Mouse (Mus musculus) megakaryocyte progenitor cell, adult 5-6 weeks (primary cell): ENCODE results near the gene Grb7. TPM values are rescaled to one million over a fixed set of nuclear protein-coding genes. Genes with fewer than 3 reads are reported as not detected.

ENCODE experiments used
- ATAC-seq: replicated peaks from 2 replicates; pipeline ENCODE4 v1.8.0; 2016; ENCODE audit warnings: mild to moderate bottlenecking, moderate TSS enrichment, inconsistent platforms; ENCODE audit not compliant: poor library complexity
- total RNA-seq, 2 experiments: library from RNA; stranded (forward) in 1 of 2; stranded (reverse) in 1 of 2; fragments of 157-497, 149-512 nt in 1 of 2; fragments of 200-1000 nt in 1 of 2; gene quantifications; 2 replicates each; pipeline versions ENCODE4 v1.2.3 to v1.2.4; 2015 to 2017

Gene Grb7
- total RNA-seq, 2 experiments from 2014 or later: not detected

GRCm38 (mm10) chr11:98443688-98444087 is 2.5 kb upstream of the Grb7 start:
- no peak for ATAC-seq

DNA sequence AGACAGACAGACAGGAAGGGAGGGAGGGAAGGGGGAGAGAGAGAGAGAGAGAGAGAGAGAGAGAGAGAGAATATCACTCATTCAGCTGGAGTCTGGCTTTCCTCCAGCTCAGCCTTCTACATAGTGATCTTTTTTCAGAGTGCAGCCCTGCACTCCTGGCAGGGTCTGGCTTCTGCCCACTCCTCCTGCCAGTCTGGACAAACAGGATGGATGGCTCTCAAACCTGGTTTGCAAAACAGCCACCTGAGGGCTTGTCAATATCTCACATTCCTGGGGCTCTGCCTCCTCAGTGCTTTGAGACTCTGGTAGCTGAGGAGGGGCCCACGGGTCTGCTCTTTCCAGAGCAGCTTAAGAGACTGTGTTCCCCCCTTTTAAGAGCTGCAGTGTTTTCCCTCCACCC is 956 bp upstream of the Grb7 start:
- ATAC-seq: no peak

GRCm38 (mm10) chr11:98445679-98446078 is 515 bp upstream of the Grb7 start:
- no peak for ATAC-seq

- ATAC-seq: no peak
These were observed 624 bp downstream of the Grb7 start for GRCm38 (mm10) chr11:98446562-98447474.

GRCm38 (mm10) chr11:98447475-98447834 is 1.3 kb downstream of the Grb7 start:
- no peak for ATAC-seq

DNA sequence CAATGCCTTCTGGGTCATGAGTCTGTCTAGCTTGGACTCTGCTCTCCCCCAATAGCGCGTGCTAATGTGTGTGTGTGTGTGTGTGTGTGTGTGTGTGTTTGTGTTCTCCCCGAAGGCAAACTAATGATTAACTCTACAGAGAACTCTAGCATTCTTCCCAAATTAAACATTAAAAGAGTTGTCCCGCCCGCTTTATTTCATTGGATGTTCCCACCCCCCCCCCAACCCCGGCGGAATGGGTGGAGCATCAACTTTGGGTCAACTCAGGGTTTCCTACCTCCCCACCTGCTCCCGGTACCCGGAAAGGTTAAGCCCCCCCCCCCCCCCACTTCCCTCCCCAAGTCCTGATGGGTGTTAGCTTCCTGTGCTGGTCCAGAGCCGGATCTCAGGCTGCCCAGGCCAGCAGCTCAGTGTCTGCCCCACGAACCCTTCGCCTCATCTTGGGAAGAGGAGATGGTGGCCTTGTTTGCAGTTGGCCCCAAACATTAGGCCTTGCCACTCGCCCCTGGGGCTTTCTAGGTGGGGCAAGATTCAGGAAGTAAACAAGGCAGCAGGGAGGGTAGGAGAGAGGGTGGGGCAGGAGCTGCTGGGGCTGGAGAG is 2.1 kb downstream of the Grb7 start:
- ATAC-seq: no peak

DNA sequence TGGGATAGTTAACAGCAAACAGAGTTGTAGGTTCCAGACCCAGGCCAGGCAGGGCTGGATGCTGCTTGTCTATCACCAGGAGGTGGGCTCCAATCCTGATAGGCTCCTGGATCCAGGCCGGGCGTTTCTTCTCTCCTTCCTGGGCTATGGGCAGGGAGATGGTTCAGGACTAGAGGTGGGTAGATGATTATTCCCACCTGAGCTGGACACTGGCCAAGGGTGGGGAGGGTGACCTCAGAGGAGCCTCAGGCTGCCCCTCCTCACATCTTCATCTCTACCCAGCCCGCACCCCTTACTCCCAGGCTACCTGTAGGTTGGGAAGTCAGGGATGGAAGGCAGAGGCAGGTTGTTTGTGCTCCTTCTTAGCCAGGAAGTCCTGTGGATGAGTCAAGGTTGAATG is 3.2 kb downstream of the Grb7 start:
- ATAC-seq: no peak

- ATAC-seq: no peak
These were observed 4.0 kb downstream of the Grb7 start for GRCm38 (mm10) chr11:98449921-98450771.

- no peak for ATAC-seq
These were observed 9.3 kb downstream of the Grb7 start for GRCm38 (mm10) chr11:98455484-98455883.

DNA sequence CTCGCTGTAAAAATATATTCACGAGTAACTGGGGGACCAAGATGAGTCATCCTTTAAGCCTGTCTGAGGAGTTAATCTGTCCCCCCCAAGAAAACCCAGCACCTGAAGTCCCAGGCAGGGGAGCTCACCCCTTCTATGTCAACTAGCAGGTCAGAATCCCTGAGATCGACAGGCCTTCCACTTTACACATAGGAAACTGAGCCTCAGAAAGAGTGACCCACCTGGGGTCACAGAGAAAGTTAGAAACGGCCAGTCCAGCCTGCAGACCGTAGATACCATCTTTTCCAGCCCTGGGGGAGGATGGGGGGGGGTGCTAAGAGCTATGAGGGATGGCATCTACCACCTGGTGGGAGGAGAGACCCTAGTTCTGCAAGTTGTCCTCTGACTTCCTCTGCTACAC is 10.4 kb downstream of the Grb7 start:
- ATAC-seq: no peak

DNA sequence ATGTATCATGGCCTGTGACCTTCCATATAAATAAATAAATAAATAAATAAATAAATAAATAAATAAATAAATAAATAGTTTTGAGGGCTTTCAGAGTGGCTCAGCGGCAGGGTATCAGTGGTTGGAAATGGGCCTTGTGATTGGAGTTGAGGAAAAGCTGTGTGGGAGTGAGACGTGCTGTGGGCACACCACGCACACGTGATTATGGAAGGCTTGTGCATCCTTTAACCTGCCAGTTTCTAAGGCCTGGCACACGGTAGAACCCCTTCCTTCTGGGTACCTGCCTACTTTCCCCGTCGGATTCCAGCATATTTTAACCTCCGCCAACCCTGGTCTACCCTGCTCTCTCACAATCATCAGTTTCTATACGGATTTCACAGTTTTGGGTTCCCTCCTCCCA is 10.8 kb downstream of the Grb7 start:
- ATAC-seq: no peak

DNA sequence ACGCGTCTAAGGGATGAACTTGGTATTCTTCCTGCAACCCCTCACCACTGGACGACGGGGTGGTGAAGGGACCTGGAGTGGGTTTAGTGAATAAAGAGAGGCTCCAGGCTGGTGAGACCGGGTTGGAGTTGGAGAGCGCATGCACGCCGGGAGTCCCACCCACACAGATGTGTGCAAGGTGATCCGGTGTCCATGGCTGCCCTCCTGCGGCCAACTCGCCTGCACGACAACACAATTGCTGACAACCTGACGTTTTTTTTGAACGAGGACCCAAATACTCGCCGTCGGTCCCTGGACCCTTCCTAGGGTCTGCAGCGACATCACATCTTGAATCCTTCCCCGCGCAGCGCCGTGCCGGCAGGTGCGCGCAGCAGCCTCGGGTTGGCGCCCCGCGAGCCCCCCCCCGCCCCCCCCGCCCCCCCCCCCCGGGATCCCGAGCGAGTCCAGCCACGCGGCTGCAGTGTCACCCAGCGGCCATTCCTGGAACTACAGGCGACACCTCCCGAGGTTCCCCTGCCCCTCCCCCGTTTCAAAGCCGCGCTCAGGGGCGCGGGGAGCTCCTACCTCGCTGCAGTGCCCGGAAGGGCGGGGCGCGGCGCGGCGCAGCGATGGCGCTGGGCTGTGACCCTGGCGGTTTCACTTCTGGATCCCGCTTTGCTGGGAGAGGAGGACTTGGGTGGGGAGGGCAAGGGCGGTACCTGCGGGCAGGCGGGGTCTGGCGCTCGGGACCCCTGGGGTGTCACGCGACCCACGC is 11.3 kb downstream of the Grb7 start:
- ATAC-seq: peak; percentile 93

GRCm38 (mm10) chr11:98458121-98458990 is 12.2 kb downstream of the Grb7 start:
- ATAC-seq: no peak

DNA sequence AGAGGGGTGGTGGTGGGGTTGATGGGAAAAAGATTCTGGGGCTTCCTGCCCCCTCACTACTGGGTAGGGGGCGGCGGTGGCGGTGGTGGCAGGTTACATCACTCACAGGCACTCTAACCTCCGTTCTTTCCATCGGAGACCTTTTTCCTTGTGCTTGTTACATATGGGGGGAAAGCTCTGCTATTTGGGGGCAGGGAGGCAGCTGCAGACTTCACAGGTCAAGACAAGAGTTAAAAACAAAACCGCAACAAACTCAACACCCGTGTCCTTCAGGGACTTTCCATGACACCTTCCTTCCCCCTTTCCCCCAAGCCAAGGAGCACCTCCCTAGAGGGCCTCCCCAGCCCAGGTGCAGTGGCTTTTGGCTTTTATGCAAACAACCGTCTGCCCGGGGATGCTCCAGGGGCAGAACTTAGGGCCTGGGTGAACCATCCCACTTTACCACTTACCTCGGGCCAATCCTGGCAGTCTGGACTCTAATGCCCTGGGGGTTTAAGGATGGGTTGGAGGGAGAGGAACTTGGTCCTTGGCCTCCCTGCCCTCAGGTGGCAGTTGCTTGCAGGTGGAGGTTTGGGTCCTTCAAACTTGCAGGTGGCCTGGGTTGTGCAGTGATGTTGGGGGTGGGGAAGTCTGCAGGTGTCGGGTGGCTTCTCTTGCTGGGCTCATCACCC is 13.0 kb downstream of the Grb7 start:
- no peak for ATAC-seq

- ATAC-seq: no peak
These were observed 13.7 kb downstream of the Grb7 start for GRCm38 (mm10) chr11:98459860-98460259.

GRCm38 (mm10) chr11:98461109-98461720 is 15.0 kb downstream of the Grb7 start:
- no peak for ATAC-seq

GRCm38 (mm10) chr11:98462255-98462654 is 16.1 kb downstream of the Grb7 start:
- no peak for ATAC-seq

- ATAC-seq: no peak
These were observed 17.7 kb downstream of the Grb7 start for GRCm38 (mm10) chr11:98463911-98464310.

GRCm38 (mm10) chr11:98464516-98464915 is 18.3 kb downstream of the Grb7 start:
- no peak for ATAC-seq
